Mouse (Mus musculus) liver, adult 2 months (tissue): ENCODE measurements around the gene Ccdc93.

Source experiments
- CTCF ChIP-seq: fragments of 200-500 bp; IDR thresholded peaks from 2 replicates; pipeline ENCODE4 v1.5.1; 2011; ENCODE audit warnings: low read depth, low read length, control low read depth
- POLR2A ChIP-seq: fragments of 200-500 bp; IDR thresholded peaks from 2 replicates; pipeline ENCODE4 v1.6.1; 2011; ENCODE audit warnings: low read length, control low read depth; ENCODE audit not compliant: insufficient read depth; ENCODE audit errors: extremely low read depth

GRCm38 (mm10) chr1:121510420-121511140 is 79.7 kb downstream of the Ccdc93 start:
- TF ChIP-seq CTCF (no peak), POLR2A (no peak)
